Mouse (Mus musculus): ENCODE data around the gene Gm6993.

Gene Gm6993

GRCm38 (mm10) chr12:31239798-31240197, 772 bp upstream of the Gm6993 start:
- in situ Hi-C loops (cut with MboI, MseI): no loop called here

GRCm38 (mm10) chr12:31241595-31242342, 1.2 kb downstream of the Gm6993 start:
- in situ Hi-C loops (cut with MboI, MseI): no loop called here

- in situ Hi-C loops (cut with MboI, MseI): no loop called here
These were observed 3.4 kb downstream of the Gm6993 start for GRCm38 (mm10) chr12:31244001-31244400.

DNA sequence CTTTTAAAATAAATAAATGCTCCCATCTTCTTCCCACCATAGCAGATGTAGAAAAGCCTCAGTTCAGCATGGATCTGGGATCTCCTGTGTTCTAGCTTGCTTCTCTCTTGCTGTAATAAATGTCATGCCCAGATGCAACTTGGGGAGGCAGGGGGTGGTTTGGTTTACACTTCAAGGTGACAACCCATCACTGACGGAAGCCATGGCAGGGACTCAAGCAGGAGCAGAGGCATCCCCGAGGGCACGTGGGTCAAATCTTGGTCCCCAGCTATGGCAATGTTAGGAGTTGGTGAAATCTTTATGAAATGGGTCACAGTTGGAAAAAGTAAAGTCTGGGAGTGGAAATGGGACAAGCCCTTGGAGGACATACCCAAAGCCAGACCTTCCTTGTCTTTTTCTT, 4.1 kb downstream of the Gm6993 start:
- in situ Hi-C loops (cut with MboI, MseI): no loop called here

DNA sequence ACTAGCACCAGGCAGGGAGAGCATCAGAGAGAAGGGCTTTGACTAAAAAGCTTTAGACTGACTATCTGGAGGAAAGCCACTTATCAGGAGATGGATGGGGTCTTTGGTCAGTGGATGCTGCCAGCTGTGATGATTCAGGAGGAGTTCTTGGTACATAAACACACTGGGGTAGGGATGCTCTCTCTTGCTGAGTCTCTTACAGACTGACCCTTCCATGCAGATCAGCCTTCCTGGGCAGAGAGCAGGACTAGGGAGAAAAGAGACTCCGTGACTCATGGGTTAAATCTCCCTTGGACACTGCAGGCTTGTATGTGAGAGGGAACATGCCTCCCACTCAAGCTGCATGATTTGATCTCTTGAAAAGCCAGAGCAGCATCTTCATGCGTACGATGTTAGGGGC, 5.6 kb downstream of the Gm6993 start:
- in situ Hi-C loops (cut with MboI, MseI): no loop called here

- in situ Hi-C loops (cut with MboI, MseI): no loop called here
These were observed 6.0 kb downstream of the Gm6993 start for GRCm38 (mm10) chr12:31246615-31247014.

DNA sequence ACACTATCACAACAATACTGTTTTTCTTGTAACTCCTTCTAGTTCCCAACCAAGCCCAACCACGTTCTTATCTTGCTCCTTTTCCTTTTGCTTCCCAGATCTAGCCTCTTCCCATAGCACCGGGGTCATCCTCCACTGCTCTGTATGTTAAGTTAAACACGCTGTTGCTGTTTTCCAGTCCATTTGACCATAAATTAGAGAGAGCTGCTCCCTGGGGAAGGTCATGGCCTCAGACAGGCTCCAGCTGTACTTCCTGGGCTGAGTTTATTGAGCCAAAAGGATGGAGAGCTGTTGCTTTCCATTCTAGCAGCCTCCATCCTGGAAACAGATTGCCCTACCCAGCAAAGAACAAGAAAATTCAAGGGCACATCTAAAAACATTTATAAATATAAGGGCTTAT, 7.6 kb downstream of the Gm6993 start:
- in situ Hi-C loops (cut with MboI, MseI): no loop called here

- in situ Hi-C loops (cut with MboI, MseI): no loop called here
These were observed 8.1 kb downstream of the Gm6993 start for GRCm38 (mm10) chr12:31248681-31249080.

- in situ Hi-C loops (cut with MboI, MseI): no loop called here
These were observed 11.7 kb downstream of the Gm6993 start for GRCm38 (mm10) chr12:31252259-31252658.

- in situ Hi-C loops (cut with MboI, MseI): no loop called here
These were observed 14.4 kb downstream of the Gm6993 start for GRCm38 (mm10) chr12:31254978-31255377.

DNA sequence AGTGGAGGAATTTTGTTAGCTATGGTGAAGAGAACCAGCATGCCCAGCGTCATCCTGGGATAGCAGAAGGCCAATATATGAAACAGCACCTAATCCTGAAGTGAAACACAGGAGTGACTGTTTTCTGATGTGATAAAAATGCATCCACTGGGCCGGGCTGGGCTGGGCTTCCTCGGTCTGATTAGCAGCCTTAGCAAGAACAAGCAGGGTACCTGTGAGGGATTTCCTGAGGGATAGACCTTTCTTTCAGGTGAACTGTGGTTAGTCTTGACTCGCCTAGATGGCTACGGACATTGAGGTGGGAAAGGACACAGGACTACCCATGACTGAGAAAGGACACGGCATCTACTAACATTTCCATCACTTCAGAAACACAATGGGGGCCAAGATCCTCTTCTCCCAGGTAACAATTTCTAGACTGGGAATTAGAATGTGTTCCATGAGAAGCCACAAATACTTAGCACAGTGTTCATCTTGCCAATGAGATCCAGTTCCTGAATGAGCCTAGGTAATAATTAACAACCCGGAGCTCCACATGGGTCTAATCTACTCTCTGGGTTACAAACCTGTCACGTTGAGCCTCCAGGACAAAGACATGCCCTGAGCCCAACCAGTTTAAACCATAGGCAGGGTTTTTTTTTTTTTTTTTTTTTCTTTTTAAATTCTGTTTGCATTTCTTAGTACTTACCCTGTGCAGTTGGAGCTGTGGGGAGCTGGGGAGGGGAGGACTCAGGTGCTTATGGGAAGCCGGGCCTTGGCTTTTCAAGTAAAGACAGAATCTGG, 15.7 kb downstream of the Gm6993 start:
- in situ Hi-C loops (cut with MboI, MseI): no loop called here

GRCm38 (mm10) chr12:31261882-31262281, 21.3 kb downstream of the Gm6993 start:
- in situ Hi-C loops (cut with MboI, MseI): no loop called here

DNA sequence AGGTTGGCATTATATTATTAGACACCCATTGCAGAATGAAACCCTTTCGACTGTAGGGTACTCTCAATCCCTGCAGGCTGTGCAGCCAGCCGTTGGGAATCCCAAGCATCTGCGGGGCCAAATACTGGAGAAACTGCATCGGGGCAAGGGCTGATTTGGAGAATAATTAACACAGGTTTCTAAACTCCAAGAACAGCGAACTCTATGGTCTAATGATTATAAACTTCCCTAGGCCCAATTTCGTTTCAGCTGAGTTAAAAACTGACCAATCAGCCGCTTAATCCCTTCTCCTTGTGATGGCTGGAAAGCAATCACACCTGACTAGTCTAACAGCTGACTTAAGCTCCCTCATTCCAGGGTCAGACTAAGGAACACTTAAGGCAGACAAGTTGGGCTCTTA, 23.4 kb downstream of the Gm6993 start:
- in situ Hi-C loops (cut with MboI, MseI): no loop called here

DNA sequence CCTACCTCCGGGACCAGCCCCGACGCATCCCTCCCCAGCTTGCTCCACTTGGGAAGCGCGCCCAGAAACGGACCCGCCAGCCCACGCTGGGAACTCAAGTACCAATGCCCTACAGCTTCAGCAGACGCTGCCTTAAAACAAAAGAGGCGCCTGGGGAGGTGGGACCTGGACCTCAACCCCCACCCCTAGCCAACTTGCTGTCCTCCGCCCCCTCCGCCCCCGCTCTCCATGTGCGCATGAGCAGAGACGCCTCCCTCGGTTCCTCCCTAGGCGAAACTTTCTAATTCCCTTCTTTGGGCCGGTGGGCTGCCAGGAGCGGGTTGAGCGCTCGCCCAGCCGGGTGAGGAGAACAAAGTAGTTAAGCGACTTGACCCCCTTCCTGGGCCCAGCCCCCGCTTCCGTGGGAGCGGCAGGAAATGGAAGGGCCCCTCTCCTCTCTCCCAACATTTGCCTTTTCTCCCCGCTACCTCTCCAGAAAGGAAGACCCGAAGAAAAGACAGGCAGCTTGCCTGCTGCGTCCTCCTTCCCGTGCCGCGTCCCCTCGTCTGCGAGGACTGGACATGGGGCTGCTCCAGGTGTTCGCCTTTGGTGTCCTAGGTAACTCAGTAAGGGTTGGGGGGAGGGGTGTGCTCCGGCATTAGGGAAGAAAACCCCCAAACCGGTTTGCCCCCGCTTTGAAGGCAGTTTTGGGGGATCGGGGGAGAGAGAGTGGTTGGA, 24.6 kb downstream of the Gm6993 start, which contains the start of gene Lamb1:
Gene Lamb1, plus strand, starts transcription at position 230 of the 717 bp plus-strand sequence.
- in situ Hi-C loops (cut with MboI, MseI): no loop called here

- in situ Hi-C loops (cut with MboI, MseI): no loop called here
These were observed 25.3 kb downstream of the Gm6993 start for GRCm38 (mm10) chr12:31265722-31266431.

DNA sequence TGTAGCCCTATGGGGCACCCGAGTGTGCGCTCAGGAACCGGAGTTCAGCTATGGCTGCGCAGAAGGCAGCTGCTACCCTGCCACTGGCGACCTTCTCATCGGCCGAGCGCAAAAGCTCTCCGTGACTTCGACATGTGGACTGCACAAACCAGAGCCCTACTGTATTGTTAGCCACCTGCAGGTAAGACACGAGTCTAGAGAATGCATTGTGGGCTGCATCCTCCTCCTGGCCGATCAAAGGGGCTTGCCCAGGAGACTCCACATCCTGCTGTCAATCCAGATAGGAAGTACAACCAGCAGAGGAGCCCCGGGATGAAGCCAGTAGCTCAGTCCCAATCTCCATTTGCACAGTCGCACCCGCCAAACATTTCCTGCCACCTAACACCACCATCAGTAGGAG, 26.1 kb downstream of the Gm6993 start:
- in situ Hi-C loops (cut with MboI, MseI): no loop called here

DNA sequence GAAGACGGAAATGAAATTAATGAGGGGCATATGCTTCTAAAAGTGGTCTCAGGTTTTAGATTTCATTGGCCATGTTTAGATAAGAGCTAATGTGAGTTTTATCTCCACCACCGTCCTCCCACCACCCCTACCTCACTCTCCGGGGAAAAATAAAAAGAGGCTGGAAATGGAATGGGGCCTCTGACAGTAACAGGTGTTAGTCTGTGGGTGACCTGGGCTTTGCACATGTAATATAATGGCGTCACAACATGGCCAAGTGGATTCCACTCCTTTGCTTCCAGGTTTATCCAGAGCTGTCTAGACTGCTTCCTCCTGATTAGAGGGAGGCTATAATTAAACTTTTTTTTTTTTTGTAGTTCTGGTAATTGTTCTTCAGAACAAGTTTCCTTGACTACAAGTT, 26.8 kb downstream of the Gm6993 start:
- in situ Hi-C loops (cut with MboI, MseI): no loop called here

GRCm38 (mm10) chr12:31268315-31268714, 27.7 kb downstream of the Gm6993 start:
- in situ Hi-C loops (cut with MboI, MseI): no loop called here

DNA sequence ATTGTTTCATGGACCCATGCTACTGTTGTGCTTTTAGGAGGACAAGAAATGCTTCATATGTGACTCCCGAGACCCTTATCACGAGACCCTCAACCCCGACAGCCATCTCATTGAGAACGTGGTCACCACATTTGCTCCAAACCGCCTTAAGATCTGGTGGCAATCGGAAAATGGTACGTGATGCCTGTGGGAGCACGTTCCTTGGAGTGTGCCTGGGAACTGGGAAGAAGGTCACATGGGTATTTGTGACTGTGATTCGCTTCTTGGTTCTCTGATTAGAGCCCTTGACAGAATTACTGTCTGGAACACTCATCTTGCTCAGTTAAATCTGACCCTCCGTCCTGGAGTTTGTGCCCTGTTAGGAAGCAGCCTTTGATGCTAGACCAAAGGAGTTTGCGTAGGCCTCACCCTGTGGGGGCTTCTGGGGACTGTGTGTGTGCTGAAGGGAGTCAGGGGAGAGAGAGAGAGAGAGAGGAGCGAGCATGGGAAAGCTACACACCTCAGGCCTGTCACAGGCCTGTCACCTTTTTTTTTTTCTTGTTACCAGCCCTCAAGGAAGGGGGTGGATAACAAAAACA, 28.5 kb downstream of the Gm6993 start:
- in situ Hi-C loops (cut with MboI, MseI): no loop called here

DNA sequence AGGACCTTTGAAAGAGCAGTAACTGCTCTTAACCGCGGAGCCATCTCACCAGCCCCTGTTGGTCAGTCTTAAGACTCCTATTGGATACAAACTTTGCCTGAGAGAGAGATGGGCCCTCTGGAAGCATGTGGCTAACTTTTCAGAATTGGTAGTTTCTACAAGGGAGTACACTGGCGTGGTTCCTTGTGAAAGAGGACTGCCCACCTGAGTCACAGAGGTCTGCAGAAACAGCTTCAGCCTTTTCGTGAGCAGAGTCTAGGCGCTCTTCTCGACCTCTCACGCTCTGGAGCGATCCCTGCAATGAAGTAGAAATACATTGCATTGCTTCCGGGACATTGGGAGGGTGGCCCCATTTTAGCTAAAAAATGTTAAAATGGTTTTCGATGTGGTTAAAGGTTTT, 29.8 kb downstream of the Gm6993 start:
- in situ Hi-C loops (cut with MboI, MseI): no loop called here

DNA sequence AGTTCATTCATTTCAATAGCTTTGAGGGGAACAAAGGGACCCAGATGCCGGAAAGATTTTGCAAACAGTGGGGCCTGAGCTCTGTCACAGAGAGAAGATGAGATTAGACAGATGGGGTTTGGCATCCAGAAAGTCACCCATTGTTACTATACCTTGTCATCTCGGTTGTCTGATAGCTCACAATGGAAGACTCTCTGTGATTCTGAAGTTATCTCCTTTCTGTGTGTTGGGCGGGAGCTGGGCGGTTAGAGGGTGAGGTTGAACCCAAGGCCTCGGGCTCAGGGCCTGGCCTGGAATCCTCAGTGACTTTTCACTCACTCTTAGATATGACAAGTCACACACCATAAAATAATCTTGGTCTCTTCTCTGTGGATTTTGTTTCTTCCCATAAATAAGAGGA, 30.2 kb downstream of the Gm6993 start:
- in situ Hi-C loops (cut with MboI, MseI): no loop called here
